Mouse (Mus musculus): ENCODE results near the gene Olfr463. TPM values are rescaled to one million over a fixed set of nuclear protein-coding genes. Genes with fewer than 3 reads are reported as not detected.

Olfr463 gene
- total RNA-seq (2012; rRNA removed): not detected in 2 replicates
- polyA plus RNA-seq (2012; ENCODE audit: insufficient read depth in 1 of 2, insufficient read length in 2 of 2, low read depth in 1 of 2, low replicate concordance in 2 of 2, missing spikeins in 1 of 2): not detected

DNA sequence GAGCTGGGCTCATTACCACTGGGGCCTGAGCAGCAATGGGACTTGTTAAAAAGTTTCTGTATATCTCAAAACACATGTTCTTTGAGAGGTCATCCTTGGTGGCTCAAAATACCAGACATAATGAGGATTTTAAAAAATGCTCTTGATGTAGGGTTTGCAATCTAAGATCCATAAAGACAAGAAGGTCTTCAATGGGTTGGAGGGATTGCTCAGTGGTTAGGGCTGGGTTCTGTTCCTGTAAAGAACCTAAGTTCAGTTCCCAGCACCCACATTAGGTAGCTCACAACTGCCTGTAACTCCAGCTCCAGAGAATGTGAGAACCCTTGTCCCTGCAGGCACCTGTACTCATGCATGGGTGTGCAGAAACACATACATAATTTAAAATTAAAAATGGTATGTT, at the start of gene Olfr463:
Gene Olfr463 (minus strand): TSS at position 101 of the 400 bp plus-strand sequence.
- no peak within 1 kb of the TSS for H3K4me3 ChIP-seq (ENCODE audit: control insufficient read depth in 1 of 2, insufficient read depth in 1 of 2, low read depth in 2 of 2, low read length in 2 of 2)
- no peak for DNase-seq (ENCODE audit: low read depth, low spot score)
- H3K9ac ChIP-seq (ENCODE audit: control insufficient read depth, low read depth, low read length, poor library complexity, severe bottlenecking): no peak within 1 kb of the TSS
- H3K9me3 ChIP-seq (replicated peaks; ENCODE audit: insufficient read depth, low read length): no peaks in the 10 kb centered on the region
- no peaks in the 10 kb centered on the region for H3K4me1 ChIP-seq (ENCODE audit: control insufficient read depth in 1 of 2, insufficient read depth in 2 of 2, low read length in 2 of 2)
- H3K36me3 ChIP-seq (ENCODE audit: control insufficient read depth in 1 of 2, insufficient read depth in 2 of 2, low read length in 2 of 2): no peaks in the 10 kb centered on the region
- H3K27me3 ChIP-seq (ENCODE audit: control insufficient read depth in 1 of 2, insufficient read depth in 2 of 2, low read length in 2 of 2): peaks cover 7 to 18% of the 10 kb centered on the region in 2 experiments; a peak in 3 of 4 replicates
- H3K79me2 ChIP-seq (ENCODE audit: control insufficient read depth, insufficient read depth, low read length, poor library complexity): no peaks in the 10 kb centered on the region
- H3K27ac ChIP-seq (ENCODE audit: control insufficient read depth, low read depth, low read length): no peak within 1 kb of the TSS
- TF ChIP-seq EP300 (IDR thresholded peaks at IDR 0.05; ENCODE audit: low read depth in 1 of 2, low read length in 2 of 2) (no peak), NELFE (IDR thresholded peaks at IDR 0.05; ENCODE audit: low read depth, low read length) (no peak), GATA1 (IDR thresholded peaks at IDR 0.05; ENCODE audit: low read depth, low read length) (no peak), TCF12 (IDR thresholded peaks at IDR 0.05; ENCODE audit: low read depth, low read length) (no peak), USF1 (IDR thresholded peaks at IDR 0.05; ENCODE audit: low read depth, low read length) (no peak), MXI1 (IDR thresholded peaks at IDR 0.05; ENCODE audit: low read depth, low read length) (no peak), CHD2 (IDR thresholded peaks at IDR 0.05; ENCODE audit: low read length) (no peak), TAL1 (IDR thresholded peaks at IDR 0.05; ENCODE audit: low read length) (no peak), MYB (IDR thresholded peaks at IDR 0.05; ENCODE audit: low read depth, low read length) (no peak), GABPA (IDR thresholded peaks at IDR 0.05; ENCODE audit: low read depth, low read length) (no peak), MEF2A (IDR thresholded peaks at IDR 0.05; ENCODE audit: extremely low read depth, insufficient replicate concordance, low read depth, low read length, poor library complexity, severe bottlenecking) (no peak), ELF1 (IDR thresholded peaks at IDR 0.05; ENCODE audit: low read depth, low read length) (no peak), JUND (IDR thresholded peaks at IDR 0.05; ENCODE audit: low read depth, low read length) (no peak), RCOR1 (IDR thresholded peaks at IDR 0.05; ENCODE audit: low read depth, low read length) (no peak), ETS1 (IDR thresholded peaks at IDR 0.05; ENCODE audit: low read depth, low read length) (no peak), POLR2AphosphoS5 (IDR thresholded peaks at IDR 0.05; ENCODE audit: borderline replicate concordance, low read depth, low read length) (no peak), SIN3A (IDR thresholded peaks at IDR 0.05; ENCODE audit: low read length) (no peak), CHD1 (IDR thresholded peaks at IDR 0.05; ENCODE audit: low read depth, low read length) (no peak), RAD21 (IDR thresholded peaks at IDR 0.05; ENCODE audit: low read depth, low read length) (no peak)

DNA sequence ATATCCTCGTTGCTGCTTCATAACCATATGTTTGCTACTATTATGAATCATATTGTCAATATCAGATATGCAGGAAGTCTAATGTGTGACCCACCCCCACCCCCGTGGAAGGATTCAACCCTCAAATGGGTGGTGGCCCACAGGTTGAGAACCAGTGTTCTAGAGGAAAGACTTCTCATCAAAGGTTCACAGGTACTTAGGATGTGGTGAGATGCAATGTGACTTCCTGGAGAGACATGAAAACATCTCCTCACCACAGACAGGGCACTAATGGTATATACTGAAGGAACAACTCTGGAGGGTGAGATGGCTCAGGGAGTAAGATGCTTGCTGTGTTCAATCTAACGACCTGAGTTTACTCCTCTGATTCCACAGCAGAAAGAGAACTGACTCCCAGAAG, 38.3 kb upstream of the Olfr463 start:
- TF ChIP-seq JUND (IDR thresholded peaks at IDR 0.05; ENCODE audit: low read depth, low read length) (no peak), TAL1 (IDR thresholded peaks at IDR 0.05; ENCODE audit: low read length) (no peak), ZKSCAN1 (IDR thresholded peaks at IDR 0.05; ENCODE audit: low read depth, low read length) (no peak), POLR2AphosphoS2 (IDR thresholded peaks at IDR 0.05; ENCODE audit: low read length) (no peak), CTCF (IDR thresholded peaks at IDR 0.05 in 2 of 3, conservative IDR thresholded peaks at IDR 0.05 in 1 of 3; ENCODE audit: control insufficient read depth in 1 of 3, insufficient read depth in 1 of 3, low read depth in 2 of 3, low read length in 3 of 3, poor library complexity in 1 of 3, severe bottlenecking in 1 of 3) (no peak), MYB (IDR thresholded peaks at IDR 0.05; ENCODE audit: low read depth, low read length) (no peak), MXI1 (IDR thresholded peaks at IDR 0.05; ENCODE audit: low read depth, low read length) (no peak), ZMIZ1 (IDR thresholded peaks at IDR 0.05; ENCODE audit: low read depth, low read length) (no peak), MAFK (IDR thresholded peaks at IDR 0.05; ENCODE audit: borderline replicate concordance, low read depth, low read length) (no peak), ETS1 (IDR thresholded peaks at IDR 0.05; ENCODE audit: low read depth, low read length) (no peak), ZNF384 (IDR thresholded peaks at IDR 0.05; ENCODE audit: low read depth, low read length) (no peak), GATA1 (IDR thresholded peaks at IDR 0.05; ENCODE audit: low read depth, low read length) (no peak)
- Histone ChIP-seq H3K4me1 (ENCODE audit: control insufficient read depth in 1 of 2, insufficient read depth in 2 of 2, low read length in 2 of 2) (no peaks in the 10 kb centered on the region), H3K79me2 (ENCODE audit: control insufficient read depth, insufficient read depth, low read length, poor library complexity) (no peaks in the 10 kb centered on the region), H3K9me3 (replicated peaks; ENCODE audit: insufficient read depth, low read length) (no peaks in the 10 kb centered on the region), H3K9ac (ENCODE audit: control insufficient read depth, low read depth, low read length, poor library complexity, severe bottlenecking) (no peak overlapping the region), H3K36me3 (ENCODE audit: control insufficient read depth in 1 of 2, insufficient read depth in 2 of 2, low read length in 2 of 2) (no peaks in the 10 kb centered on the region), H3K27me3 (ENCODE audit: control insufficient read depth in 1 of 2, insufficient read depth in 2 of 2, low read length in 2 of 2) (peaks cover 0 to 3% of the 10 kb centered on the region in 2 experiments; a peak in 1 of 4 replicates), H3K27ac (ENCODE audit: control insufficient read depth, low read depth, low read length) (no peak overlapping the region), H3K4me3 (ENCODE audit: control insufficient read depth in 1 of 2, insufficient read depth in 1 of 2, low read depth in 2 of 2, low read length in 2 of 2) (no peak overlapping the region)
- DNase-seq (ENCODE audit: low read depth, low spot score): no peak
